In genomic region chr5:24034970-24035369, GRCm38 (mm10) we compare ENCODE assay signal across 24 mouse cellular contexts. TPM values are rescaled to one million over a fixed set of nuclear protein-coding genes. Genes with fewer than 3 reads are reported as not detected.
DNase-seq lines count a peak whose midpoint lies in the region; ATAC-seq and TF ChIP-seq lines count a peak whose summit lies in the region.
"Had no signal": no experiment of that assay in that cellular context is flagged by ENCODE, and none has a peak within 500 bp of the region (broad histone marks: within the 10 kb centered on the region; RNA-seq: fewer than 3 reads in every experiment).

No protein-coding gene starts in this region.

- 42% methylated on average over 3 of the region's 3 CpGs for WGBS in kidney, postnatal 0 days
- 3% methylated on average over 3 of the region's 3 CpGs for WGBS in macrophage (ENCODE audit: missing documents)

- H3K9ac ChIP-seq in kidney, postnatal 0 days (ENCODE audit: low read depth, low read length): no peak overlapping the region
- H3K9ac ChIP-seq: heart, embryonic 12.5 days; midbrain, embryonic 13.5 days; neural tube, embryonic 12.5 days had no signal

- no peak overlapping the region for H3K4me3 ChIP-seq in kidney, postnatal 0 days (replicated peaks; ENCODE audit: low read depth, low read length)
- H3K4me3 ChIP-seq in macrophage (ENCODE audit: inconsistent target): no peak overlapping the region
- H3K4me3 ChIP-seq: heart, embryonic 12.5 days; hindbrain, embryonic 10.5 days; limb, embryonic 10.5 days; megakaryocyte, embryonic 14.5 days; midbrain, embryonic 13.5 days; neural tube, embryonic 12.5 days had no signal

- H3K36me3 ChIP-seq in kidney, postnatal 0 days (ENCODE audit: insufficient read depth, low read length): no peaks in the 10 kb centered on the region
- no peaks in the 10 kb centered on the region for H3K36me3 ChIP-seq in macrophage (ENCODE audit: inconsistent target)
- H3K36me3 ChIP-seq: heart, embryonic 12.5 days; hindbrain, embryonic 10.5 days; limb, embryonic 10.5 days; midbrain, embryonic 13.5 days; neural tube, embryonic 12.5 days had no signal

- H3K4me2 ChIP-seq in kidney, postnatal 0 days (ENCODE audit: low read length): no peak overlapping the region
- H3K4me2 ChIP-seq: heart, embryonic 12.5 days; midbrain, embryonic 13.5 days; neural tube, embryonic 12.5 days had no signal

- H3K27ac ChIP-seq in kidney, postnatal 0 days: no peak overlapping the region
- peak overlapping the region; percentile 80 for H3K27ac ChIP-seq in macrophage
- H3K27ac ChIP-seq: hindbrain, embryonic 10.5 days; limb, embryonic 10.5 days; midbrain, embryonic 13.5 days; neural tube, embryonic 12.5 days had no signal

- no peaks in the 10 kb centered on the region; the same call in 1 of the 2 replicates for H3K79me2 ChIP-seq in macrophage (ENCODE audit: inconsistent target)

- no peaks in the 10 kb centered on the region for H3K9me3 ChIP-seq in kidney, postnatal 0 days (replicated peaks; ENCODE audit: low read length)
- H3K9me3 ChIP-seq: heart, embryonic 12.5 days; hindbrain, embryonic 10.5 days; limb, embryonic 10.5 days; megakaryocyte, embryonic 14.5 days; midbrain, embryonic 13.5 days; neural tube, embryonic 12.5 days had no signal

- no peaks in the 10 kb centered on the region for H3K27me3 ChIP-seq in kidney, postnatal 0 days (ENCODE audit: insufficient read depth, low read length)
- H3K27me3 ChIP-seq: heart, embryonic 12.5 days; megakaryocyte, embryonic 14.5 days; midbrain, embryonic 13.5 days; neural tube, embryonic 12.5 days had no signal

- ATAC-seq in kidney, postnatal 0 days (replicated peaks; ENCODE audit: low FRiP score, low read depth): no peak
- ATAC-seq: forebrain, embryonic 14.5 days; hindbrain, embryonic 16.5 days; intestine, embryonic 16.5 days; midbrain, embryonic 13.5 days had no signal

- 0 out of 2 replicates have a peak, but pooled peaks cover under 1% of the 10 kb centered on the region for H3K4me1 ChIP-seq in kidney, postnatal 0 days (replicated peaks; ENCODE audit: insufficient read depth, low read length)
- H3K4me1 ChIP-seq: heart, embryonic 12.5 days; hindbrain, embryonic 10.5 days; midbrain, embryonic 13.5 days; neural tube, embryonic 12.5 days had no signal

- peak; percentile 16 for DNase-seq in kidney, postnatal 0 days (ENCODE audit: low spot score)
- no peak for DNase-seq in kidney, postnatal 4 days
- DNase-seq in 416B (ENCODE audit: low read depth) (peak; percentile 36), A20 (ENCODE audit: low read depth, low spot score) (peak; percentile 63)
- no peak for DNase-seq in urinary bladder, adult 2 months (ENCODE audit: low spot score)
- DNase-seq in adrenal gland, postnatal 10 days: no peak
- DNase-seq: cerebellum, adult 2 months; cerebellum, postnatal 36 days; gastrocnemius, postnatal 10 days; liver; lung, postnatal 10 days; right cerebral cortex, postnatal 14 days; thymus, adult 18-20 months; thymus, postnatal 36 days had no signal

- TF ChIP-seq CTCF in kidney, postnatal 0 days (IDR thresholded peaks at IDR 0.05; ENCODE audit: low read depth): no peak

RNA-seq across cellular contexts. Expression of gene Fam126a, which starts 4.5 kb away (rescaled TPM):
- 10.7 and 11.1 TPM in 2 replicates for polyA plus RNA-seq in kidney, postnatal 0 days (2015; fragmentation: Nextera tagmentation; extraction: Ambion mirVana)
- total RNA-seq in macrophage (2018; cell fraction: chromatin; rRNA removed): 100 to 1,000 TPM in 3 of 26 experiments, 10 to 100 TPM in 23; 13.2 to 140 (median 50.9) TPM
- total RNA-seq in macrophage (2018; cell fraction: cytosol; rRNA removed): 10 to 100 TPM; 13.6 to 67.0 (median 29.6) TPM
- 100 to 1,000 TPM in 3 of 26 experiments, 10 to 100 TPM in 23; 18.0 to 115 (median 43.6) TPM for total RNA-seq in macrophage (2018; cell fraction: nucleus; rRNA removed)
- 26.1 to 41.3 TPM (median 35.1 TPM) in 3 replicates for polyA plus RNA-seq in macrophage (2018)
- polyA plus RNA-seq in urinary bladder, adult 2 months (2012; rRNA removed): 16.7 and 17.6 TPM in 2 replicates
- 10 to 100 TPM; 48.4 to 50.7 TPM for total RNA-seq in adrenal gland, postnatal 10 days (2021)

Comparison
In these comparisons a context has a peak if more than half of its experiments do, and no peak if none do; other contexts are left out.
1. DNase-seq: peak in kidney, postnatal 0 days (single experiment), 416B (single experiment) and A20 (single experiment); none in kidney, postnatal 4 days (0 of 2), urinary bladder, adult 2 months (single experiment) and adrenal gland, postnatal 10 days (single experiment).